Mouse (Mus musculus) kidney, adult 8-10 months (tissue): ENCODE measurements at regions not wholly inside any gene's neighbourhood (a gene's known extent, or its start where the extent isn't known, plus 50 kb on each side); places are given as distances from the start of the nearest gene placed in this dataset.

Source experiments
- DNase-seq, 2 experiments: peaks; one replicate each; pipeline ENCODE4 v3.0.0; 2022

DNA sequence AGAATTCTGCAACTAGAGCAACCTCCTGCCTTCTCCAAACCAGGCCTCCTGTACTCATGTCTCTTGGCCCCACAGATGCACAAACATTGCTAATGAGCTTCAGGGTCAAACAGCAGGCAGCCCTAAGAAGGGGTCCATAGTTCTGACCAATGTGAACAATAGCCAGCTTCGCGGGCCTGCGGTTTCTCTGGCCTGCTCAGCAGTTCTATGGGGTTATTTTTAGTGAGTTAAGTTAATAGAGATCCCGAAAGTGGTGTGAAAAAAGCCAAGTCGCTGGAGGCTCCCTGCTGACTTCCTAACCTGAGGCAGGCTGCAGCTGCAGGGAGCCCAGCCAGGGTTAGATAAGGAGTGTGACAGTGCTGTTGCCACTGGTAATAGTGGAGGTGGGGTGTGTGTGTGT is 106.6 kb downstream of the Pdcd6ip start:
- no peak for DNase-seq

DNA sequence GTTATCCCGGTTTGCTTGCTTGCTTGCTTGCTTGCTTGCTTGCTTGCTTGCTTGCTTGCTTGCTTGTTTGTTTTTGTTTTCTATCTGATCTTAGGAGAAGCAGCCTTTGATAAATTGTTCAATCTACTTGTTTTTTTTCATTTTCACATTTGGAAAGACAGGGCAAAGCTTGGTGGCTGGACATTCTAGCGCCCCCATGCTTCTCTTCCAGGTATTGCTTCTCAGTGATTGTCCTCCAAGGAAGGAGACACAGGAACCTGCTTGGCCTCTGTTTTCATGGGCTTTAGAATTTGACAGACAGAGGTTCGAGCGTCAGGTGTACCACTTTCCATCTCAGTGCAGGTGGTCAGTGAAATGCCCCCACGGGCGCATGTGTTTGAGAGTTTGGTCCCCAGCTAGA is 120.8 kb downstream of the Pdcd6ip start:
- DNase-seq = no peak

DNA sequence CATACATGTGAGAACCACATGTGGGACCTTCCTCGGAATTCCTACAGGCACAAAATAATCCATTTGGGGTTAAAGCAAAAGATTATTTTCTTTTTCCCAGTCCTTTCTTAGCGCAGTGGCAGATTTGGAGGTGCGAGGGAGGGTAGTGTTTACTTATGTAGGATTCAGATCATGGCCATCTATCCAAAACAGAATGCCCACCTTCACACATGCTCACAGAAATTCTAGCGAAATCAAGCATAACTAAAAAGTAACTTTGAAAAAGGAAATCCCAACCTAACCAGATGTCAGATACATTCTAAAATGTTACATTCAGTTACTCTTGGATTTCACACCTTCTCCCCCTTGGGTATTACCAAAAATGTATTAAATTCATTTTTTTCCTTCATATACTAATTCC is 121.6 kb downstream of the Pdcd6ip start:
- no peak for DNase-seq

DNA sequence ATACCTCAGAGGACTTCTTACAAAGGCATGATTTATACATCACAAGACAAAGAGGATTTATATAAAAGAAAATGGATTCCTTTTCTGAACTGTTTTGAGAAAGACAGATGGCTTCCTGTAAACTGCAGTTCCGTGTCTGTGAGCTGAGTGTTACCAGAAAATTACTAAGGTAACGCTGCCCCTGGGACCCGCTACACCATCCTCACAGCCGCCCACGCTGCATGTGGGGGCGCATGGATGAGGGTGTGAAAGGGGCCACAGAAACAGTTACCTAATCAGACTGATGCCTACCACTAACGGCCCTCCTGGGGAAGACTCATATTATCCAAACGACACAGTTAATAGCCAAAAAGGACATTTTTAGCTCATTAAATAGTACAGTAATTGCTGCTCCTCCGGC is 129.8 kb downstream of the Pdcd6ip start:
- DNase-seq = no peak

DNA sequence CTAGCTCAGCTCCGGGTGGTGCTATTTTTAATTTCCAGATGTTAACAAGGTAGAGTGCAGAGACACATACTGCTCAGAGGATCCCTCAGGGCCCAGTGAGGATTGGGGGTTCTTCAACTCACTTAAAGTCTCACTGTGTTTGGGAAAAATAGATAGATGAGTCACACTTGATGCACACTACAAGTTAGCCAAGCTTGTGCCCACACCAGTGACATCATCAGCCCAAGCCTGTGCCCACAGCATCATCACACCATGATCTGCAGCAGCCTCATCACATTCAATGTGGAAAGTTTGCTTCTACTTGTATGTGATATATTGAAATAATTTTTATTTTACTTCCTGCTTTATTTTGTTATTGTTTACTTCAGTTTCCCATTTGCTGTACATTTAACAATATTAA is 139.2 kb downstream of the Pdcd6ip start:
- DNase-seq = no peak

DNA sequence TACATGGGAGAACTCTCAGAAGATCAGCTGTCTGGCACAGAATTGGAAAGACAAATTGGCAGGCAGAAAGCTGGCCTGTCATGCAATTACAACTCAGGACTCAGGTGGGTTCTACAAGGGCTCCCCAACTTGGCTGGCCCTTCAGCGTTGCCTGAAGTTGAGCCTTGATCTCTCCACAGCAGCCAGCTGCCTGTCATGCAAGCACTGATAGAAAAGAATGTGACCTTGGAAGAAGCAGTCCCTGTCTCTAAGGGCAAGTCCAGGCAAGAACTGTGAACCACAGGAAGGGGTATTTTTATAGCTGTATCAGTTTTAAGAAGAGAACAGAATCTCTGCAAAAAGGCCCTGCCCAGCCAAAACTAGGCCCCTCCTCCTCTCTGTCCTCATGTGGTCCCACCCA is 140.4 kb downstream of the Pdcd6ip start:
- DNase-seq = no peak

DNA sequence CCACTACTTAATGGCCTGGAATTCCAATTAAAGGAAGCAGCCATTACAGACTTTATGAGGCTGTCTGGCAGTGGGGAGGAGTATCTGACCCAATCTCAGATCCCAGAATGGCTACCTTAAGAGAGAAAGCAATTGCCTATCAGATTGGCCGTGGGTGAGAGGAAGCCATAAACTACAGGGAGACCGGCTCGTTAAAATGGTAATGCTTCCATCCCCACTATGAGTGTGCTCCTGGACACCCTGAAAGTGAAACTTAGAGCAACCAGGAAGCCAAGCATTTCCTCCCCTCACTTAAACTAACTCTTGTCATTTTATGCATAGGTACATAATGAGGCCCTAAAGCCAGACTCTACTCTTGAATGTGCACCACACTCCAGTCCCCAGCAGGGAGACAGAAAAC is 141.4 kb downstream of the Pdcd6ip start:
- DNase-seq = peak in 1 of 2 experiments; percentile 10

DNA sequence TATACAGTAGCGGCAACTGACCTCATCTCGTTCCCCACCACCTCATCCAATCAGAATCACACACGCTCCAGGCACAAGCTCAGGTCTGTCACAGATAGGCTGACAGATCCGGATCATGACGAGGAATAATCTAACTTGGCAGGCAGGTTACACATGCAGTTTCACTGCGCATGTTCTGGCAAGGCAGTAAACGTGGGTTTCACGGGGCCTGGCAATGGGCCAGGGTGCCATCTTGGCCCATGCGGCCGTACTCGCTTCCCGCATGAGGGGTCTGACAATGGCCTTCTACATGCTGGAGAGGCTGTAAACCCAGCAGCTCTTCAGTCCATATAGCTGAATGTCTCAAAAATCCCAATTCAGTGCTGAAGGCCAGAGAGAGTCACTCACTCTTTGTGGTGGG is 154.1 kb downstream of the Pdcd6ip start:
- DNase-seq = no peak

DNA sequence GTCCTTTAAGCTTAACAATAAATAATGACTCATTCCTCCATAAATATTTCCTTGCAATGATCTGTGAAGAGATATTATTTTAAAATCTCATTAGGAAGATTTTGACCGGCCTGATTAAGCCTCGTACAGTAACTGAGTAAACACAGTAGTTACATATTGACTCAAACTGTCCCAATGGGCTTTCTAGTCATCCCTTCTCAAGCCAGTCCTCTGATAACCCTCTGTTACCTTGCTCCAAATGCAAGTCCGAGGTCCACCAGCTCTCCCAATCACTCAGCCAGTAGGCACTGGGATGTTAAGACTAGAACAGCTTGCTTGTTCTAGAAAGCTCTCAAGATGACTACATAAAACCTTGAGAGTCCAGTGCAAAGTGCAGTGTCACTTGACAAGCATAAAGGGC is 160.6 kb downstream of the Pdcd6ip start:
- no peak for DNase-seq

DNA sequence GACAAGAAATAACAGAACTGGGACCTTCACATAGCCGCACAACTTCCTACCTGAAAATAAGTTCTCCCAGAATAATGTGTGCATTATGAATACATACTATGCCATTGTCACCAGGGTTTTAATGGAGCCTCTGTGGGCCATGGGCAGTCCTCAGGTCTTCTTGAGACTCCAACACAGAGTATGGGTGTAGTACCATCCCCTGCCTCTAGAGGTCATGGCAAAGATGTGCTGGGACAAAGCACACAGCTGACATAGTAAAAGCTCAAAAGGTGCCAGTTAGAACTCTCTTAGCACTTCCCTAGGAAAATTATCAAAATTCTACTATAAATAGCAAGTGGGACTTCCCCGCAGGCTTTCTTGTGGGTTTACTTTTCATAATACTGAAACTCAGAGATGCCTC is 179.5 kb downstream of the Pdcd6ip start:
- DNase-seq = peak; percentile 12 to 60

DNA sequence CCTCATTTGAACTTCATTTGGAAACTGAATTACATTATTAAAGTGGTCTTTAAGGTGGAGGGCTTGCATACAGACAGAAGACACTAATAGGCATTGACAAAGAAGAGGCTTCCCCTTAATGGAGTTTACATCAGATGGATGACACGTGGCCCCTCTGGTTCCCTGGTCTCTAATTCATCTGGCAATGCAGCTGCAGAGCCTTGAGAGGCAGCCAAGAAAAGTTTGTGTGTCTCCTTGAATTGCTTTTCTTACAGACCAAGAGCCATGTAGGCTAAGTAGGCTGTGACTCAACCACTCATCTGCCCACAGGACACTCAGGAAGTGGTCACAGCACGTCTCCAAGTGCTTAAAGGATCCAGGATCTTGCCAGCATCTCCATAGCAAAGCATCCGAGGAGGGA is 183.8 kb downstream of the Pdcd6ip start:
- DNase-seq = no peak

DNA sequence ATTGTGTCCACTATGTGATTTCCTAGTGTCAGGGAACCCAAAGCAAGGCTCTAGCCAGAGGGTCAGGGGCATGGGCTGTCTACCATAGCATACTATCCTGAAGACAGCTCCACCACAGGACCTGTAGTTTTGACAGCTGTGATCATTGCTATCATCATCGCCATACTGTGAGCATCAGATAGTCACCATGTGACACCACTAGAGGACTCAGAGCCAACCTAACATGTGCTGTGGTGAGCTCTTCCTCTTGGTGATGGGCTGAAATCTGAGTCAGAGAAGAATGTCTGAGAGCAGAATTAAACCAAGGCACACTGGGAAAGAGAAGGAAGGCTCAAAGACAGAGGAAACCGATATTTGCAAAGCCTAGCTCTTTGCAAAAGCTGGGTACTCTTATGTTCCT is 184.9 kb downstream of the Pdcd6ip start:
- no peak for DNase-seq

DNA sequence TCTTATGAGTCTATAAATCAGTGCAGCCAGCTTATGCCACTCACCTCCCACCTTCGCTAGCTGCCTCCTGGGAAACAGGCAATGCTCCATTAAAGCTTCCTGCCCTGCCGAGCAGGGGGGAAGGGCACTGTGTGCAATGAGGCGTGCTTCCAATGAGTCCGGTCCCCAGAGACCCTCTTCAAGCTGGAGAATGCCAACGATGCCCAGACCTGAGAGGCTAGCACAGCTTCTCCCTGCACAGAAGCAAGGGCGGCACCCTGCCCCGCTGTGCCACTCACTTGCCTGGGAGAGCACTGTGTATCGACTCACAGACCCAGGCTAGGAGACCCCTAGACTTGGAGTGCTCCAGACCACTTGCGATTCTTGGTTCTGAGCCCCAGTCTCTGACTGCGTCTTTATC is 188.3 kb downstream of the Pdcd6ip start:
- no peak for DNase-seq

DNA sequence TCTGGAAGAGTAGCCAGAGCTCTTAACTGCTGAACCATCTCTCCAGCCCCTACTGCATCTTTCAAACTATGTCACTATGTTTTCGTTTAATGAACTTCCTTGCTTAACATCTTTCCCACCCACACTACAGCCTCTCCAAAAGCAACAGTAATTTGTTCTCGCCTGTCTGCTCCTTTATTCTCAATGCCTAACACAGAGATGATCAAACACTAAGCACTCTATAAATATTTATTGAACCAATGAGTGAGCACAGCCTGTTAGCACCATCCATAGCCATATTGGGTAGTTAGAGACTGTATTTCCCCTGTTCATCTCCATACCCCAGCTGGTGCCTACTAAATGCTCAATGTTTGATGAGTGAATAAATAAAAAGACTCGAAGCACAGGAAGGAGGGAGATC is 189.6 kb downstream of the Pdcd6ip start:
- DNase-seq = no peak

DNA sequence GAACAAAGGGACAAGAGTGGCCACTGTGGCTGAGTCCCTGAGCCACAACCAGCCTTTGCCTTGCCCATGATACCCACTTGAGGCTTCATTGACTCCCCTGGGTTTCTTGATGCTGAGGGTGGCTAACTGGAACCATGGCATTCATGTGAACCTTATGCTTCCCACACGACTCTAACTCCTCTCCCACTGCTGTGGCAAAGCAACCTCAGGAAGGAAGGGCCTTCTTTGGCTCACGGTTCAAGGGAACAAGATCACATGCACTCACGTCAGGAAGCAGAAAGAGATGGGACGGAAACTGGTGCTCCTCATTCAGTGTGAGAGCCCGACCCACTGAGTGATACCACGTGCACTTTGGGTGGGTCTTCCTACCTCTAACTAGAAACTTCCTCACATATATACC is 190.3 kb downstream of the Pdcd6ip start:
- no peak for DNase-seq

DNA sequence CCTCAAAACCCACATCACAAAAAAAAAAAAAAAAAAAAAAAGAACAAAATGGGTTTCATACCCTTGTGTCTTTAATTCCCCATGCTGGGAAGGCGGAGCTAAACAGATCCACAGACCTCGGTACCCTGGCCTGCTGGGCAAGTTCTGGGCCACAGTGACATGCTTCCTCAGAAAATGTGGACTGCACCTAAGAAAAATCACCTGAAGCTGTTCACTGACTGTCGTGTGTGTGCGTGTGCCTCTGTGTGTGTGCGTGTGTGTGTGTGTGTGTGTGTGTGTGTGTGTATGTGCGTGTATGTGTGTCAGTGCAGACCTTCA is 192.4 kb downstream of the Pdcd6ip start:
- DNase-seq = no peak

DNA sequence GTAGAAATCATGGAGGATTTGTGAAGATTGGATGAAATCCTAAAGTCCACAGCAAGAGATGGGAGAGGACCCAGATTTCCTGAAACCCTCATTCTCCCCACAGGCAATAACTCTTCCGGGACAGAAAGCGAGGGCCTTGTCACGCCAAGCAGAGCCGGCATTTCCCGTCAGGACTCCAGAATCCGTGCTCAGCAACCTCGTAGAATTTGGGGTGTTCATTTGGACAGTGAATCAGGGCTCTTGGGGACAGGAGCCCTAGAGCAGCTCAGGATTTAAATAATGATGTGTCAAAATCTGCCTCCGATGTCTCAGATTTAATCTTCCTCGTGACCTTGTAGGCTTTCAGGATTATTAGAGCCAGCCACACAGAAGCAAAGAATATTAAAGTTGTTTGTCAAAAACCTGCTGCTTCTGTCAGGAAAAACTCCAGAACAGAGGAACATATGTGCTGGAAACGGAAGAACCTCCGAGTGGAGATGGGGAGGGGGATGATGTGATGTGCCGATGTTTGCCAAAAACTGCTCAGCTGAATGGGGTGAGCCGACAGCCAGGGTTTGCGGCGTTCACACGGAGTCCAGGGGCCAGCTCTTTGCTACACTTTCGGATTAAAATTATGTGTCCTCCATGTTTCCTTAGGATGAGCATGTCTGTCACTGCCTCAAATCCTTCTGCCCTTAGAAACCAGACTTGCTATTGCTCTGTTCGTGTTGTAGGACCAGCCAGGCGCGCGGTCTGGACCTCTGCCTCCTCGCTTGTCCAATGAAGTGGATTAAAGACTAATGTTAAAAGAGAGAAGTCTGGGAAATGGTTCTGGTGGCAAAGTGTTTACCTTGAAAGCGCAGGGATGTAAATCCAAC is 193.0 kb downstream of the Pdcd6ip start:
- no peak for DNase-seq

DNA sequence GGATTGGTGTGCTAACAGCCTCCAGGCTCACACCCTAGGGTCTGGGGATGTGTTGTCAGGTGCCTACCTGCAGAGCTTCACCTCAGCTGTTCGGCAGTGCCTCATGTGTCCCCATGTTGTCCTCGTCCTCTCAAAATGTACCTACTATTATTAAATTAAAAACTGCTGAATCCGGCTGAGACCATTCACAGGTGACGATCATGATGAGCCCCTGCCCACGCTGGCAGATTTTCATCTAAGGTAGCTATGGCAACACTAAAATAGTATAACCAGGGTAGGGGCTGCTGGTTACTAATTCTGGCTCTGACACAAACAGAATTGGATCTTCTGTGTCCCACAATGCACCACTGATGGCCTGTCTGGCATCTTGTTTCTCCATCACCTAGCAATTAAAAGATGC is 196.8 kb downstream of the Pdcd6ip start:
- DNase-seq = no peak

DNA sequence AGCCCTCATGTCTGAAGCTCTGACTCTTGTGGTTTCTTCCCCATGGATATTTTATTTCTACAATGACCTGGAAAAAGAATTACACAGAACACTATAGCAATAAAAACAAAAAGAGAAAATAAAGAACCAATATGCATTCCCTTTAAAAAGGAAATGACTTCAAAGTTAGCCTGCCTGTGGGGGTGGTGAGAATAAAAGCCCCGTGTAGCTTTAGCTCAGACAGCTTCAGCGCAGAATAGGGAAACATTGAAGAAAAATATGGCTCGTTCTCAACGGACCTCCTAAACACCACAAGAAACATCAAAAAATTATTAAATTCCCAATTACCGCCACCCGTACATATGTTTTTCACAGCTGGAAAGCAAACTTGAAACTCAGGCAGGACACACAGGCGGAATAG is 198.7 kb downstream of the Pdcd6ip start:
- no peak for DNase-seq

DNA sequence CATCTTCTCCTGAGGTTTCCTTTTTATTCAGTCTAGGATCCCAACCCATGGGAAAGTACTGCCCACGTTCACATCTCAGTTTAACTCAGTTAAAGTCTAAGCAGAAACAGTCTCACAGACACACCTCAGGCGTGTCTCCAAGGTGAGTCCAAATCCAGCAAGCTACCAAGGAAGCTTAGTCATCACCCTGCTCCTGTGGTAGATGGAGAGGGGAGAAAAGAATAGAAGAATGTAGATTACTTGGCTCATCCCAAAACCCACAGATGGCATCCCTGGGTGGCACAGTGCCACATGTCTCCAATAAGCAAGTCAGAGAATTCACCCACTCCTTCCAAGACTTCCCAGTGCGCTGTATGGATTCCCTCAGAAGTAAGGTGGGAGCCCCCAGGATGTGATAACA is 199.2 kb downstream of the Pdcd6ip start:
- DNase-seq = no peak

DNA sequence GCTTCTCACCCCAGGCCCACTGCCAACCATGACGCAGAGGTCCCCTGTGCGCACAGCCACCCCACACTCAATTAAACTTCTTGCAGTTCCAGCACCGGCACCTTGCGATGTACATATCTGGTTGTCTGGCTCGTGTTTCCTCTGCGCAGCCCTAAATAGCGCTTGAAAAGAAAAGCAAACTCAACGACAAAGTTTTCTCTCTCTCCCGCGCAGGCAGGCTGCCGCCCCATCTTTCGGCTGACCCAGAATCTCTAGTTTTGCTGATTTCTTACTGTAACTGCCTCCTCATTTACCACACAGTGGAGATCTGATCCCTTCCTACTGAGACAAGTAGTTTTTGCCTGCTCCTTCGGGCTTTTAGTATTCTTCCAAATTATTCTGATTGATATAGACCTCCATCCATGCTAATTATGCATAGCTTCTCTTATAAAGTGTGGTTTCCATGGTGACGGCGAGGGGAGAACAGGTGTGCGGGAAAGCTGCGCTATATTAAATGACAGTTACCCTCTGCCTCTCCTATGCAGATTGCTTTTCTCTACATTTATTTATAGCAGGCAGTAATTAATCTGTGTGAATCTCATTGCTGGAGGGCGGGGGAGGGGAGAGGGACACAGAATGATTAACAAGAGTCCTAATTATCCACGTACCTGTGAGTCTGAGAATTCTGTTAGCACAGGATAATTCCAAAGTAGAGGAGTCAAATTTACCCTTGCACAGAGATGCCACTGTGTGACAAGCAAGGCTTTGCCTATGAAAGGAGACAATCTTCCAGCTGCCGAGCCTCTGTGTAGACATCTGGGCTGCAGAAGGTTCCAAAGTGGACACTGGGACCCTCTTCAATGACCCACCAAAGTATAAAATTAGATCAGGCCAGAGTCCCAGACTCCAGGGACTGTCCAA is 200.2 kb downstream of the Pdcd6ip start:
- DNase-seq = no peak

DNA sequence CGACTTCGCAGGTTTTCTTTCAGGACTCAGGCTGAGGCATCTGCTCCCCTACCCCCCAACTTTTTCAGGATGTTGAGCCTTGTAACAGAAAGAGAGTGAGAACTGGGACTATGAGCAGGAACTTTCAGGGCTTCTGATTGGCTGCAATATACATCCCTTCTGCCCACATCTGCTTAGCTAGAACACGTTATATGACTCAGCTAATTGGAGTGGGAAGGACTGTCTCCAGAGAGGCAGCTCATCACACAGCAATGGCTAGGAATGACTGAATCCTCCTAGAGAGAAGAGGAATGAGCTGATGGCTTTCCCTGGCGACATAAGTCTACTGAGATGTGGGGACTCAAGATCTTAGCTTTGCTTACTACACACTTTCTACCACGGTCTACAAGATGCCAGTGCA is 208.8 kb downstream of the Pdcd6ip start:
- DNase-seq = no peak

DNA sequence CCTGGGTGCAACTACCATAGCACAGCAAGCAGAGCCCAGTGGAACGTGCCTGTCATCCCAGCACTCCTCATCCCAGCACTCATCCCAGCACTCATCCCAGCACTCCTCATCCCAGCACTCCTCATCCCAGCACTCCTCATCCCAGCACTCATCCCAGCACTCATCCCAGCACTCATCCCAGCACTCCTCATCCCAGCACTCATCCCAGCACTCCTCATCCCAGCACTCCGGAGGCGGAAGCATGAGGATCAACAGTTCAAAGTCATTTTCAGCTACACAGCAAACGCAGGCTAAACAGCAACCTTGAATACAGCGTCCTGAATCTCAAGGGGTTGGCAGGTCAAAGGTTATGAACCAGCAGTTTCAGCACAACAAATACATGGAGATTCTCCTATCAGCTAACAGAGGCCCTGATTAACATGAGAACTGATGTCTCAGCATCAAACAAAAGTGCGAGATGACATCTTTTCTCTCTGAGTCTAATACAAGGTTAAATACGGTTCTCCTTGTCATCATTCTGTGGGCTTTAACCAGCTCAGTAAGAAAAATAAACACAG is 211.8 kb downstream of the Pdcd6ip start:
- no peak for DNase-seq

DNA sequence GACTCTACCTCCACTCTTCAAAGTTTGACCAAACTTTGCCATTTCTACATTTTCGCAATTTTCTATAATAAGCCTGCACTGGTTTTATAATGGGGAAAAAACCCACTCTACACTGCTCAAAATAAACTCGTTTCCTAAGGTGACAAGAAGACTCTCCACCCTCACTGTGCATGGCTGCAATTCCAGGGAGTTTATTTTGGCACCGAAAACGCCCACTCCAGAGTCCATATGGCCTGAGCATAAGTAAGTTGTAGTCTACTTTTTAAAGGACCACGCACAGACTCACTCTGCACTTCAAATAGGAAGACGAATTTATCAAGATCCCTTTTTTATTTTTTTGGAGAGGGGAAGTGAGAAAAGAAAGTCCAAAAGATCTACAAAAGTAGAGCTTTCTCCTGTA is 219.4 kb downstream of the Pdcd6ip start:
- DNase-seq = no peak
